Mouse (Mus musculus): Measurements from ENCODE around the gene Ctnna3. TPM values are rescaled to one million over a fixed set of nuclear protein-coding genes. Genes with fewer than 3 reads are reported as not detected.
"Not testable (repeated sequence)": the region's sequence is repeated elsewhere in the genome, so short reads cannot be mapped to it uniquely, and the experiment has no call there.

The Ctnna3 gene
- total and polyA plus RNA-seq, 2 experiments from 2014 or later = 18.6 to 62.6 TPM

DNA sequence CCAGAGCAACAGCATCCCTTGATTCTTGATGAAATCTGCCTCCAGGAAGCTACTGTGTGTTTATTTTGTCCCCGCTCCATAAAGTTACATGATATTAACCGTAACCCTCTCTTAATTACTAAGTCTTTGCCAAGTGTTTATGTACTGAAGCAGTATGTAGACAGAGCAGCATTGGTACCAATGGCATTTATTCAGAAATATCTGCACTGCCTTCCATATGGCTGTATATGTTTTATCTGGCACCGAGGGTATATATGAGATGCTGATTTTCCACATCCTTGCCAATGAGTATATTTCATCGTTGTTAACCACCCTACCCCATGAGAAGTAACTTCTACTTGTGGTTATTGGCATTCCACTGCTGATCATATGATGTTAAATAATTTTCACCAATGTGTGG is 947.9 kb downstream of the Ctnna3 start:
- H3K27ac ChIP-seq (ENCODE audit: low read depth) = no peak overlapping the region
- TF ChIP-seq EP300 (IDR thresholded peaks at IDR 0.05; ENCODE audit: low read depth) = no peak
- TF ChIP-seq CTCF (IDR thresholded peaks at IDR 0.05; ENCODE audit: low read depth) = no peak
- DNase-seq (ENCODE audit: low spot score) (no peak), ATAC-seq (ENCODE audit: insufficient read depth, low read depth) (no peak)
- H3K4me3 ChIP-seq (ENCODE audit: low read depth, low read length) = no peak overlapping the region
- no peaks in the 10 kb centered on the region for H3K4me1 ChIP-seq (ENCODE audit: control insufficient read depth, insufficient read depth)
- no peaks in the 10 kb centered on the region for H3K36me3 ChIP-seq (replicated peaks; ENCODE audit: control insufficient read depth, insufficient read depth, low read length)
- WGBS = 86% methylated on average over 4 of the region's 4 CpGs
- no peaks in the 10 kb centered on the region for H3K9me3 ChIP-seq (replicated peaks; ENCODE audit: control insufficient read depth, low read length)
- no peak overlapping the region for H3K4me2 ChIP-seq (ENCODE audit: low read depth, low read length)
- no peak overlapping the region for H3K9ac ChIP-seq (replicated peaks; ENCODE audit: low read depth, low read length)
- no peaks in the 10 kb centered on the region for H3K27me3 ChIP-seq (ENCODE audit: control insufficient read depth, insufficient read depth, low read length)

DNA sequence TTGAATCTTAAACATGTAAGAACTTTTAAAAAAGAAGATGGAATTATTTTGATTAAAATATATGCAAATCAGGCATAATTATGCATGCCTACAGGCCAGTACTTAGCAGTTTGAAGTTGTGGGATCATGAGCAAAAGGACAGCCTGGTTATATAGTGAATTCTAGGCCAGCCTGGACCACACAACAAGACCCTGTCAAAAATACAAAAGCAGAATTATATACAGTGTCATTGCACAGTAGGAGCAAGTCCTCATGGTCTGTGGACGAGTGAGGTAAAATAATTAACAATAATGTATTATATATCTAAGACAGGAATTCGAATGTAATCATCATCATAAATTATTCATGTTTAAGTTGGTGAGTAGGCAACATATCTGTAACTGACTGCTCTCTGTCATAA is 966.7 kb downstream of the Ctnna3 start:
- H3K4me1 ChIP-seq (ENCODE audit: control insufficient read depth, insufficient read depth) = no peaks in the 10 kb centered on the region
- no peaks in the 10 kb centered on the region for H3K36me3 ChIP-seq (replicated peaks; ENCODE audit: control insufficient read depth, insufficient read depth, low read length)
- H3K9me3 ChIP-seq (replicated peaks; ENCODE audit: control insufficient read depth, low read length) = no peaks in the 10 kb centered on the region
- DNase-seq (ENCODE audit: low spot score) (no peak), ATAC-seq (ENCODE audit: insufficient read depth, low read depth) (no peak)
- TF ChIP-seq CTCF (IDR thresholded peaks at IDR 0.05; ENCODE audit: low read depth) (no peak), EP300 (IDR thresholded peaks at IDR 0.05; ENCODE audit: low read depth) (no peak)
- H3K27me3 ChIP-seq (ENCODE audit: control insufficient read depth, insufficient read depth, low read length) = no peaks in the 10 kb centered on the region
- H3K9ac ChIP-seq (replicated peaks; ENCODE audit: low read depth, low read length) = no peak overlapping the region
- no peak overlapping the region for H3K4me3 ChIP-seq (ENCODE audit: low read depth, low read length)
- no peak overlapping the region for H3K27ac ChIP-seq (ENCODE audit: low read depth)
- no peak overlapping the region for H3K4me2 ChIP-seq (ENCODE audit: low read depth, low read length)
- whole genome bisulfite sequencing = 60% methylated on average over 2 of the region's 2 CpGs

DNA sequence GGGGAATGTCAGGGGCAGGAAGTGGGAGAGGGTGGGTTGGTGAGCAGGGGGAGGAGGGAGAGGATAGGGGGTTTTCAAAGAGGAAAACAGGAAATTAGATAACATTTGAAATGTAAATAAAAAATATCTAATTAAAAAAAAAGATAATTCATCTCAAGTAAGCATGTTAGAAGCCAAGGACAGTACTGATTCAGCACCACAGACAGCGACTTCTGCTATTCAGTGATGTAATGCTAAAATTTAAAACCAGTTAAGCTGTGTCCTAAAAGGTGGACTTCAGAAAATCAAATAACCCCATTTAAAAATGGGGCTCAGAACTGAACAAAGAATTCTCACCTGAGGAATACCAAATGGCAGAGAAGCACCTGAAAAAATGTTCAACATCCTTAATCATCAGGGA is 988.5 kb downstream of the Ctnna3 start:
- H3K27me3 ChIP-seq (ENCODE audit: control insufficient read depth, insufficient read depth, low read length); H3K9ac ChIP-seq (replicated peaks; ENCODE audit: low read depth, low read length); H3K4me2 ChIP-seq (ENCODE audit: low read depth, low read length); H3K4me1 ChIP-seq (ENCODE audit: control insufficient read depth, insufficient read depth); H3K4me3 ChIP-seq (ENCODE audit: low read depth, low read length); DNase-seq (ENCODE audit: low spot score); H3K36me3 ChIP-seq (replicated peaks; ENCODE audit: control insufficient read depth, insufficient read depth, low read length); H3K9me3 ChIP-seq (replicated peaks; ENCODE audit: control insufficient read depth, low read length); H3K27ac ChIP-seq (ENCODE audit: low read depth); ATAC-seq (ENCODE audit: insufficient read depth, low read depth): not testable (repeated sequence)
- 15% methylated on average over 1 of the region's 1 CpGs for WGBS

DNA sequence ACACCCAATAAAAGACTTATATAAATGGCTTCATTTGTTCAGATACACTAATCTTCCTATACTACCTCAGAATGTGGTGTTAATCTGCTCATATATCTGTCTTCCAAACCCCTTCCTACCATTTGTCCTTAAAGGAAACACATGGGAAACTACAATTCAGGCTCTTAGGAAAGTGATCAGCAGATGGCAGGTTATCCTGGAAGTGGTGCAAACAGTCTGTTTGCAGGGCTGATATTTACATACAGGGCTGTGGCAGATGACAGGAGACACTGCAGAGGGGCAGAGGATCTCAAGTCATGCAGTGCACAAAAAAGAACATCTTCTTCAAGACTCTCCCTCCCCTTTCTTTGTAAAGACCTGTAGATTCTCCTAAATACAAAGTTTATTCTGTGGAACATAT is 1008.8 kb downstream of the Ctnna3 start:
- no peak overlapping the region for H3K27ac ChIP-seq (ENCODE audit: low read depth)
- no peaks in the 10 kb centered on the region for H3K36me3 ChIP-seq (replicated peaks; ENCODE audit: control insufficient read depth, insufficient read depth, low read length)
- H3K27me3 ChIP-seq (ENCODE audit: control insufficient read depth, insufficient read depth, low read length) = no peaks in the 10 kb centered on the region
- no peak overlapping the region for H3K9ac ChIP-seq (replicated peaks; ENCODE audit: low read depth, low read length)
- no peak overlapping the region for H3K4me3 ChIP-seq (ENCODE audit: low read depth, low read length)
- no peak overlapping the region for H3K4me2 ChIP-seq (ENCODE audit: low read depth, low read length)
- DNase-seq (ENCODE audit: low spot score) = no peak
- ATAC-seq (ENCODE audit: insufficient read depth, low read depth) = no peak
- TF ChIP-seq EP300 (IDR thresholded peaks at IDR 0.05; ENCODE audit: low read depth) = no peak
- TF ChIP-seq CTCF (IDR thresholded peaks at IDR 0.05; ENCODE audit: low read depth) = no peak
- H3K9me3 ChIP-seq (replicated peaks; ENCODE audit: control insufficient read depth, low read length) = no peaks in the 10 kb centered on the region
- no peaks in the 10 kb centered on the region for H3K4me1 ChIP-seq (ENCODE audit: control insufficient read depth, insufficient read depth)

DNA sequence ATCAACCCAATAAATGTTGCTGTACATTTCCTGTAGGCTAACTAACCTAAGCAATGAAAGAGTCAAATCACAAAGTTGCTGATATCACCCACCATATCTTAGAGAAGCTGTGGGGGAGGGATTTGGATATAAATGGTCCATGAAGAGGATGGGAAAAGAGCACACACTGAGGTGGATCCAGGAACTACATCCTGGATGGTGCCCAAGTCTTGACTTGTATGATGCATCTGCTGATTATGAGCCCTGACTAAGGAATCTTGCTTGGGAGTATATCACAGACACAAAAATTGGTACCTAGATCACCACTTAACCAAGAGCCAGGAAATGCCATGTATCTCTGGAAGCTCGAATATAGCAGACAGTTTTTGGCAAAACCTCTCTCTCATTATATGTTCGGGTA is 1018.7 kb downstream of the Ctnna3 start:
- Histone ChIP-seq H3K4me2 (ENCODE audit: low read depth, low read length) (no peak overlapping the region), H3K27me3 (ENCODE audit: control insufficient read depth, insufficient read depth, low read length) (no peaks in the 10 kb centered on the region), H3K4me1 (ENCODE audit: control insufficient read depth, insufficient read depth) (no peaks in the 10 kb centered on the region), H3K9me3 (replicated peaks; ENCODE audit: control insufficient read depth, low read length) (0 out of 2 replicates have a peak, but pooled peaks cover 5% of the 10 kb centered on the region), H3K36me3 (replicated peaks; ENCODE audit: control insufficient read depth, insufficient read depth, low read length) (no peaks in the 10 kb centered on the region), H3K4me3 (ENCODE audit: low read depth, low read length) (no peak overlapping the region), H3K27ac (ENCODE audit: low read depth) (no peak overlapping the region), H3K9ac (replicated peaks; ENCODE audit: low read depth, low read length) (no peak overlapping the region)
- WGBS = 71% methylated on average over 2 of the region's 2 CpGs
- ATAC-seq (ENCODE audit: insufficient read depth, low read depth) (no peak), DNase-seq (ENCODE audit: low spot score) (no peak)
- no peak for TF ChIP-seq CTCF (IDR thresholded peaks at IDR 0.05; ENCODE audit: low read depth)
- TF ChIP-seq EP300 (IDR thresholded peaks at IDR 0.05; ENCODE audit: low read depth) = no peak

DNA sequence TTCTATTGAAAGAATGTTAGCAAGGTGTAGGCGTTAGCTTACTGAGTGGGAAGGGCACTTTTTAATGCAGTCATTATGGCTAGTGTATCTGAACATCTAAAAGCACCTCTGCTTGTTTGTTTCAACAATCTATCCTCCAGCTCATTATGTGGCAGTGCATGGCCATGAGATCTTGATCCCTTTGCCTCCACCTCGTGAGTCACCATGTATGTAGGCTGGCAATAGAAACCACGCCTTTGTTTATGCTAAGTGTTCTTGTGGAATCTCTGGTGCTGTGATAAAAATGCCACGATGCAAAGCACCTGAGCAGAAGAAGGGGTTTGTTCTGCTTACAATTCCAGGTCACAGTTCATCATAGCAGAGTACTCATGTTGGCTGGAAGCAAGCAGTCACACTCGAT is 1053.4 kb downstream of the Ctnna3 start:
- Histone ChIP-seq H3K9me3 (replicated peaks; ENCODE audit: control insufficient read depth, low read length) (no peaks in the 10 kb centered on the region), H3K27me3 (ENCODE audit: control insufficient read depth, insufficient read depth, low read length) (no peaks in the 10 kb centered on the region), H3K36me3 (replicated peaks; ENCODE audit: control insufficient read depth, insufficient read depth, low read length) (no peaks in the 10 kb centered on the region), H3K4me3 (ENCODE audit: low read depth, low read length) (no peak overlapping the region), H3K4me2 (ENCODE audit: low read depth, low read length) (no peak overlapping the region), H3K9ac (replicated peaks; ENCODE audit: low read depth, low read length) (no peak overlapping the region), H3K4me1 (ENCODE audit: control insufficient read depth, insufficient read depth) (no peaks in the 10 kb centered on the region), H3K27ac (ENCODE audit: low read depth) (no peak overlapping the region)
- 69% methylated on average over 5 of the region's 5 CpGs for WGBS
- ATAC-seq (ENCODE audit: insufficient read depth, low read depth) (no peak), DNase-seq (ENCODE audit: low spot score) (no peak)
- no peak for TF ChIP-seq CTCF (IDR thresholded peaks at IDR 0.05; ENCODE audit: low read depth)
- no peak for TF ChIP-seq EP300 (IDR thresholded peaks at IDR 0.05; ENCODE audit: low read depth)
